Mouse (Mus musculus) WW6 (cell line): ENCODE measurements around the gene Ccer2.

Experiments used
- DNase-seq: peaks from one replicate; pipeline ENCODE4 v3.0.0-alpha.2; 2013; ENCODE audit warnings: low read depth, low spot score

The Ccer2 gene

DNA sequence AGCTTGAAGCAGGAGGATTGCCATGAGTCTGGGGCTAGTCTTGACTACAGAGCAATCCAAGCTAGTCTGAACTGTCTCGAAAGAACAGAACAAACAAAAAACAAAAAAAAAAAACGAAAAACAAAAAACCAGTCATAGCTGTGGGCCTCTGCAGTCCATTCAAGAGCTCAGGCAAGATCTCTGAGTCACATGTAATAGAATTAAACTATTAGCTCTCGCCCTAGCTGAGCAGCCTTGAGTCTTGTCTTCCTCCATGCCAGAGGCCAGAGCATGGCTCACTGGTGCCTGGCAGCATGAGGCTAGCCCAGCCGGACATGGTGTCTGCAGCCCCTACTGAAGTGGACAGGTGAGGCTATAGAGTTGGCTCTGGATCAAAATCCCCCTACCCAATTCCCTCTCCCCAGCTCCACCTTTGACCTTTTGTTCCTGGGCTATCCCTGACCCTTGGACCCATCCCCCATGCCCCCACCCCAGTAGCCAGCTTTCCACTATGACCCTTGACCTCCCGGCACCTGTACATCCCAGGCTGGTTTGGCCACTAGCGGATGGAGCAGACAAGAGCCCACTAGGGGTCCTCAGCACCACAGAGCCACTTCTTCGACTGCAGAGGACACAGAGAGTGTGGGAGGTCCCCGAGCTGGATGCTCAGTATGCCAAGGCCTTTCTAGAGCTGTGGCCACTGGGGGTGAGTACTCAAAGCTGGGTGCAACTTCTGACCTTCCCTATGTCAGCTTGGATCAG lies 34.3 kb downstream of the Ccer2 start:
- no peak for DNase-seq

DNA sequence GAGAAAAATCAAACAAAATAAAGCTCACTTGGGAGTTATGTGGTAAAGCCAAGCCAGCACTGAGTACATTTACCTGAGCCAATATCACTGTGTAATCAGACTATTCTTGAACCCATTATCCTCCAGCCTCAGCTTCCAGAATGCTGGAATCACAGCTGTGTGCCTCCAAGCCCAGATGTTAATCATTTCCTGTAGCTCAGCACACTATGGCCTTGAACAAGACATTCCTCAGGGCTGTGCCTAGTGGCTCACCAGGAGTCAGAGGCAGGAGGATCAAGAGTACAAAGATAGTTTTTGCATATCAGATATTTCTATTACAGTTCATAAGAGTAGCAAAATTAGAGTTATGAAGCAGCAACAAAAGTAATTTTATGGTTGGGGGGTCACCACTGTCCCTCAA lies 35.7 kb downstream of the Ccer2 start:
- no peak for DNase-seq

DNA sequence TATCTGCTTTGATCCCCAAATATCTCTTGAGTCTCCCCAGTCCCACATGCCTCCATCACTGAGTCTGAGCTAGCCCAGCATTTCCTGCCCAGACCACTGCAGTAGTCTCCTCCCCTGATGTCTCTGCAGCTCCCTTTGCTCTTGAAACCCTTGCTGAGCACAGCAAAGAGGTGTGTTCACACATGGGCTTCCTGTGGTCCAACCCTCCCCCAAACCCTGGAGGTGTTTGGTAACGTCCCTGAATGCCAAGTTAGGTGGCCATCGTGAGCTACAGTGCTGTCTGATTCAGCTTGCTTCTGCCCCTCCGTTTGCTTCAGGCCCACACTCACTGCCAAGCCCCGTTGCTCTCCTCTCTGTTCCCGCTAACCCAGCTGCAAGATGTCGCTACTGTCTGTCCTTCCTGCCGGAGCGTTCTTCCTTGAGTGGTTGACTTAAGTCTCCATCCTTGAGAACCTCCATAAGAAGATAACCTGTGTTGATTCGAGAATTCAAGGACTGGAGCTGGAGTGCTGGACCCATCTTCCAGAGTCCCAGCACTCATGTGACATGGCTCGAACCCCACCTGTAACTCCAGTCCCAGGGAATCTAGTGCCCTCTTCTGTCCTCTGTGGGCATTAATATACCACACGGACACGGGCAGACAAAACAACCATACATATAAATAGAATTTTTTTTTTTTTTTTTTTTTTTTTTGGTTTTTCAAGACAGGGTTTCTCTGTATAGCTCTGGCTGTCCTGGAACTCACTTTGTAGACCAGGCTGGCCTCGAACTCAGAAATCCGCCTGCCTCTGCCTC lies 36.6 kb downstream of the Ccer2 start:
- no peak for DNase-seq

DNA sequence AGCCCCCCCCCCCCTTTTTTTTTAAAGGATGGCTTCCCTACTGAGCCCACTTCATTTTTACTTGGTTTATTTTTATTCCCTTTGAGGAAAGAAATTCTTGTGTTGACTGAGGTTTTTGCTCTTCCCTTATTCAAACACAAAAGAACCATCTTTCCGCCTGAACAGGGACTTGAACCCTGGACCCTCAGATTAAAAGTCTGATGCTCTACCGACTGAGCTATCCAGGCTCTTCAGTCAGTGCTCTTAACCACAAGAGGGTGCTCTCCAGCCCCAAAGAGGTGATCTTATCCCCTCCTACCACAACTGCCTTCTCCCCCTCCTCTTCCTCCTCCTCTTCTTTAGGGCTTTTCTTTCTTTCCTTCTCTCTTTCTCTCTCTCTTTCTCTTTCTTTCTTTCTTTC lies 37.9 kb downstream of the Ccer2 start:
- no peak for DNase-seq

DNA sequence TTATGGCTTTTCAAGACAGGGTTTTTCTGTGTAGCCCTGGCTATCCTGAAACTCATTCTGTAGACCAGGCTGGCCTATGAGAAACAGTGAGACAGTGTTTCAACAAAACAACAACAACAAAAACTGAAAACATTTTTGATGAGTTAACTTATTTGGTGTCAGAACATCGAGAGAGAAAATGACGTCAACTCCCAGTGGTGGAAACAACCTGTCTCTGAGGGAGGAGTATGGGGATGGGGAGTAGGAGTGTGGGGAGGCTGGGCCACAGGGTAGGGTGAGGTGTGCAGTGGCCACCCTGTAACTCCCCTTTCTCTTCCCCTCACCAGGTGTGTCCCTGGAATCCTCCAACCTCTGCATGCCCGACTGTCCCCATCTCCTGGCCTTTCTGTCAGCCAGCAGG lies 38.5 kb downstream of the Ccer2 start:
- DNase-seq: no peak

DNA sequence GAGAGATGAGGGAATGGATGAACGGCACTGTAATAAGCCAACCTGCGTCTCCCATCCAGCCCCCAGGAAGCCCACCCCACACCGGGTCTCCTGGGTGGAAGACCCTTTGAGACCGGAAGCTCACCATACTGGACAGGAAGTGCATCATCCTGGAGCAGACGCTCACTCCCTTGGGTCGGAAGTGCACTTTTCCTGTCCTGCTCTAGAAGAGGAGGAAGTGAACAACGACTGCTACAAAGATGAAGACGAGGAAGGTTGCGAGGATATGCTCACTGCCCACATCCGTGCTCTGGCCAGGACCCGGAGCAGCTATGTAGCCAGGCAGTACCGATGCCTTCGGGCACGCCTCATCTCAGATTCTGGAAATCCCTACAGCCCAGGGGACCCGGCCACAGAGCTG lies 39.9 kb downstream of the Ccer2 start:
- no peak for DNase-seq

DNA sequence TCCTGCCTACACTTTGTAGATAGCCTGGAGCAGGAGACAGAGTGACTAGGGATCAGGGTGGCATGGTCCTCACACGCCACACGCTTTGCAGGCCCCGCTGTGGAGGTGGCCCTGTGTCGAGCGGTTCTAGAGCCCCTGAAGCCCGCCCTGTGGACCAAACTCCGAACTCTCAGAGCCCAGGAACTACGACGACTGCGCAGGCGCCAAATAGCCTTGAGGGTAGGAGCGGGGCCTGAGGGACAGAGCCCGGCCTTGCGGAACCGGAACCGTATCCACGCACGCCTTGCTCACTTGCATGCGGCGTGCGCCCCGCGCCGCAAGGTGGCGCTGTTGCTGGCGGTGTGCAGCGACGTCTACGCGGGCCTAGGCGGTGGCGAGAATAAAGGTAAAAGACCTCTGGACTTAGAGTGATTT lies 40.6 kb downstream of the Ccer2 start:
- peak; percentile 71 for DNase-seq

DNA sequence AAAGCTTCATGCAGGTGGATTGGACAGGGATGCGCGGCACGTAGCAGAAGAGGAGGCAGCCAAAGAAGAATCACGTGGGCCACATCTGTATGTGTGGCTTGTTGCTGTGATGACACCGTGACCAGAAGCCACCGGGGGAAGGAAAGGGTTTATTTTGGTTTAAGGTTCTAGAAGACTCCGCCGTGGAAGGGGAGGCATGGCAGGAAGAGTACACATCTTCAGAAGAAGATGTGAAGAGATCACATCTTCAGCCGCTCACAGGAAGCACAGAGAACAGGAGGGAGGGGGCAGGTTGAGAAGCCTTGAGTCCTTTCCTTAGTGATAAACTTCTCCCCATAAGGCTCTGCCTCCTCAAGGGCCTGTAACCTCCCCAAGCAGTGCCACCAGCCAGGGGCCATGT lies 44.0 kb downstream of the Ccer2 start:
- DNase-seq: no peak

DNA sequence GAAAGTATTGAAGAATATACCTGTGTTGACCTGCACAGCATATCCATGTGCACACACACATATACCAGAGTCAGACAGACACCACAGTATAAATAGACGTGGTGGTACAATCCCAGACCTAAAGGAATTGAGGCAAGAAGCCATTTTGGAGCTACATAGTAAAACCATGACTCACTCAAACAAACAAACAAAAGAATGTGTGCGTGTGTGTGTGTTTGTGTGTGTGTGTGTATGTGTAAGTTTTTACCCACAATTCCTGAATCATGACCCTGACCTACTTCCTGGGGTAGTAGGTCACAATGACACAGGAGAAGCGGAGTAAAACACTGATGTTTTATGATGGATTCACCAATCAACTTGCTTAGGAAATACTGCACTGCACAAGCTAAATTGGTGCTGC lies 45.5 kb downstream of the Ccer2 start:
- DNase-seq: no peak

DNA sequence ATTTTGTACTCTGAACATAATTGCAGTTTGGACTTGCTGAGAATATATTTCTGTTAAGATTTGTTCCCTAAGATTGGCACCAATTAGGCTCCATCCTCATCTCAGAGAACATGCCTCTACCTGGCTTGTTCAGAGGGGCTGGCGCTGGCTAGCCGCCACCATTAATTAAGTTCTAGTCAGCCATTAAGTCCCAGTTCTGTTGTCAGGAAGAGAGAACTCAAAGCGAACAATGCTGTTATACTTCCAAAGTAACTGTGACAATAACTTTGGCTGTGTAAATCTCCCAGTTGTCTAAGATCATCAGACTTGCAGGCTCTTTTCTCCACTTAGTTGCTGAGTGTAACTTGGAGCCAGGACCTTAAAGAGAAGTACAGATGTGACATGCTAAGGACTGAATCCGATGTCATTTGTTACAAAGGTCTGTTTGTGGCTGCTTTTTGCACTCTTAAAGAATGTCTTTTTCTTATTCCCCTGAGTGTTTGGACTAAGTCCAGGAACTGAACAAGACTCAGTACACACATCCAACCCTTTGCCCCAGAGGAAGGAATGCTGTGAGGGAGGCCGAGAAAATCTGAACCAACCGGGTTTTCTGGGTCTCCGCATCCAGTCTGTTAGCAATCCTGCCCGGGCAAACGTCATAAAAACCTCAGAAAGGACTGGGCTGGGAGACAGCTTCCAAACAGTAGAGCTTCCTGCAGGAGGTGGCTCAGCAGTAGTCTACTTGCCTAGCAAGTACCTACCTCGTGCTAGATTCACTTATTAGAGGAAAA lies 46.1 kb downstream of the Ccer2 start:
- no peak for DNase-seq

DNA sequence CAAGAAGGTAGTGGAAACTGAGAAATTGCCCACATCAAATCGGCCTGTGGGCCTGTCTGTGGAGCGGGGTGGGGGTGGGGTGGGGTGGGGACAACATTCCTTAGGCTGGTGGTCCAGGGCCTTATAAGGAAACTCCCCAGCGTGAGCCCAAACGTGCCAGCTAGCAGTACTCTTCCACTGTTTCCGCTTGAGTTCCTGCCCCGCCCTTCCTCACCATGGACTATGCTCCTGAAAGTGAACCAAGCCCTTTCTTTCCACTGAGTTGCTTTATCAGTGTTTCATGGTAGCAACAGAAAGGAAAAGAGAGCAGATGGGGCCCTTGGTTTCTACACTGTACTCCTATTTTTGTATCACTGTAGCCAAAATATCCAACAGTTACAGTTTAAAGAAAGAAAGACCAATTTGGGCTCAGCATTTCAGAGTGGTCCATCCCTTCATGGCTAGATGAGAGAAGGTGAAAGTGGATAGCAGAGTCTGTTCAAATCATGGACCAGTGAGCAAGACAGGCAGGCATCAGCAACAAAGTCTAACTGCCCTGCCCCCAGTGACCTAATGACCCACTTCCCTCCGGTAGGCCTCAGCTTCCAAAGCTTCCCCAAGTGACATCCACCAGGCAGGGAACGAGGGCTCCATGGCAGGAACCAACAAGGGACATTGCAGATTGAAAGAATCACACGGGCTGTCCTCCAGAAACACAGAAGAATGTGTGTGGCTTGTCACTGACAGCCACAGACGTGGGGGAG lies 47.0 kb downstream of the Ccer2 start:
- DNase-seq: no peak

DNA sequence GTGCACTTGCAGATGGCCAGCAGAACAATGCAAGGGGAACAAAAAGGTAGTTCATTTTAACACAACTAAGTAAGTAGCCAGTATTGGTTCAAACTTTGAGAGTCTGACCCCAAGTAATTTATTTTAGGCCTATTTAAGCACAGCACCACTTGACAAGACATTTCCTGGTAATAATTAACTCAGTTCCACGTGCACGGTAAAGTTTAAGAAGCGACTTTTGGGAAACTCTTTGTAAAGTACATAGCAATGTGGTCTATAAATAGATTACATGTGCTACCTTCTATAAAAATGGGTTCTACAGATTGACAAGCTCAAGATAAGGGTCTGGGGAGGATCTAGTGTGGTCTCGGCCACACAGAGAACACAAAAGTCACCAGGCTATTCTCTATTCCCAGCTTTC lies 47.8 kb downstream of the Ccer2 start:
- no peak for DNase-seq

DNA sequence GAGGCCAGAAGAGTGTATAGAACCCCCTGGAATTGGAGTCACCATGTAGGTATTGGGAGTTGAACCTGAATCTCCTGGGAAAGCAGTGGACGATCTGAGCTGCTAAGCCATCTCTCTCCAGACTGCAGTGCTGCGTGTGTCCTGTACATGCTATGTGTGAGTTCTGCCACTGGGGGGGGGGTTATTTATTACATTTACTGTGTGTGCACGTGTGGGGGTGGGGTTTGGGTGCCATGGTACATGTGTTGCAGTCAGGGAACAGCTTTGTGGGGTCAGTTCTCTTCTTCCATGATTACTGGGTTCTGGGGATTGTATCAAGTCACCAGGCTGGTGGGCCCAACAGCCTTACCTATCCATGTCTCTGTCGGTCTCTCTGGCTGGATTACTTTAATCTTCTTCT lies 50.9 kb downstream of the Ccer2 start:
- DNase-seq: no peak

DNA sequence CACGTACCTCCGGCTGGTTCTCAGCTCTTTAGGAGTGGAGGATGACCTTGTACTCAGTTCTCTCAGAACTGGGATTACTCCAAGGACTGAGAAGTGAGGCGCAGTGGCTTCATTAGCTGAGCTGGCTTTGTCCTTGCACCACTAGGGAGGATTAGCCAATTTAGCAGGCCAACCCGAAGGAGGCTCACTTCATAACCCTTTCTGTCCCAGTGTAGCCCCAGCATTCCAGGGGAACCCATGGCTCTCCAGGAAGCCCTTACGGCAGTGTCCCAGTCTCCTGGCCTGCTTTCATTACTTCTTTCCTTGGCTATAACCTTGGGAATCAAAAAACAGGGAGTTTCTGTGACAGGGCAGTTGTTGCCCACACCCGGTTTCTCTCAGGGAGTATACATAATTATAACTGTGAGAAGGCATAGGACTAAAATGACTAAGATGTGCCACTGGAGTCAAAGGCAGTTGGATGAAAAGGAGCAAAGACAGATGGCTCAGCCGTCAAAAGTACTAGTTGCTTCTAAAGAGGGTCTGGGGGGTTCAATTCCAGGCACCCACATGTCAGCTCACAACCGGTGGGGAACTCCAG lies 51.8 kb downstream of the Ccer2 start:
- no peak for DNase-seq

DNA sequence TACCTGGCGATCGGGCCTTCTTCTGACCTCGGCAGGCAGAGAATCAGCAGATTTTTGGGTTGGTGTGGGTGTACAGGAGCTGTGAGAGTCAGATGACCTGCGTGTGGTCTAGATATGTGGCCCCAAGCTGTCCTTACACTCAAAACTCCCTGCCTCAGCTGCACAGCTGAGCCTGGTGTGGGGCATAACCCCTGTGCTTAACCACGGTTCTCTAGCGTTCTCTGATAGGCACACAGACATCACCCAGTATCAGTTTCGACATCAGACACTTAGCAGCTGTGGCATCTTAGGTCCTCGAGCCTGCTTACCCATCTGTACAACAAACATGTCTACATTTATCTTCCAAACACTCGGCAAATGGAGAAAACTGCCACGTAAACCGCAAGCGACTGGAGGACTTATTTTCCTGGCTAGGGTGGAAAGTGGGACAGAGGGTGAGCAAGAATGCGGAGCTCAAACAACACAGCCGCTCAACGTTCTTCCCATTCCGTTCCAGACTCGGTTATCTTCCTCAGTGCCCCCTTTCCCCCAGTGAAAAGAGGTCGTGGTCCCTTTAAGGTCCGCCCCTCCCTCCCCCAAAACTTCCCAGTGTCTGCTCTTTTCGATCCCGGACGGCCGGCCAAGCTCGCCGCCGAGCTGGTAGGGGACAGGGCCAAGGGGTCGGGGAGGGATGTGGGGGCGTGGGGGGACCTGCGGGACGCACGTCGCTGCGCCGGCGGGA lies 52.4 kb downstream of the Ccer2 start, which contains the start of gene Hnrnpl:
TSS of gene Hnrnpl (plus strand) at position 321 of the 721 bp plus-strand sequence.
- DNase-seq: no peak
